Mouse (Mus musculus) small intestine, adult 2 months (tissue): ENCODE data around the gene Vti1a. TPM values are rescaled to one million over a fixed set of nuclear protein-coding genes. Genes with fewer than 3 reads are reported as not detected.

Experiments
- H3K27ac ChIP-seq: fragments of 200-500 bp; 2 replicates; pipeline ENCODE4 v1.5.1; 2012; ENCODE audit warnings: low read depth, low read length, control low read depth, inconsistent platforms; ENCODE audit not compliant: insufficient read depth
- H3K27me3 ChIP-seq: fragments of 200-500 bp; 2 replicates; pipeline ENCODE4 v1.6.1; 2012; ENCODE audit warnings: mild to moderate bottlenecking, moderate library complexity, low read length, inconsistent platforms; ENCODE audit not compliant: control insufficient read depth, insufficient read depth
- H3K36me3 ChIP-seq: fragments of 200-500 bp; 2 replicates; pipeline ENCODE4 v1.6.1; 2012; ENCODE audit warnings: mild to moderate bottlenecking, low read length, control low read depth, inconsistent platforms; ENCODE audit not compliant: control insufficient read depth, insufficient read depth
- H3K4me1 ChIP-seq: fragments of 200-500 bp; 2 replicates; pipeline ENCODE4 v1.6.1; 2012; ENCODE audit warnings: low read length, inconsistent platforms, mixed read lengths; ENCODE audit not compliant: control insufficient read depth, insufficient read depth, insufficient read length
- H3K4me3 ChIP-seq: fragments of 200-500 bp; 2 replicates; pipeline ENCODE4 v1.5.1; 2012; ENCODE audit warnings: low read depth, mild to moderate bottlenecking, control low read depth, inconsistent platforms, low read length, moderate library complexity
- CTCF ChIP-seq: fragments of 200-500 bp; IDR thresholded peaks from 2 replicates; pipeline ENCODE4 v1.5.1; 2012; ENCODE audit warnings: low read depth, mild to moderate bottlenecking, control low read depth, inconsistent platforms, low read length, moderate library complexity, mixed read lengths; ENCODE audit not compliant: insufficient replicate concordance, insufficient read length; ENCODE audit errors: extremely low read depth
- POLR2A ChIP-seq: fragments of 200-500 bp; IDR thresholded peaks from 2 replicates; pipeline ENCODE4 v1.6.1; 2012; ENCODE audit warnings: low read depth, mild to moderate bottlenecking, control low read depth, inconsistent platforms, low read length, moderate library complexity
- WGBS: fragments of 180-500 bp; shearing (Covaris S2); methylation state at CpG from one replicate; pipeline ENCODE4 v1.1.7; 2018; 5-methylcytosine and 5-hydroxymethylcytosine counted together
- polyA plus RNA-seq: library from polyadenylated mRNA; depleted of rRNA; stranded (reverse); fragments of >200 nt; gene quantifications from 2 replicates; pipeline ENCODE4 v1.2.3, GENCODE M21; 2012

Gene Vti1a
- polyA plus RNA-seq, 1 experiment: 8.1 TPM

GRCm38 (mm10) chr19:55332641-55333268 lies 16.7 kb downstream of the Vti1a start:
- 95% methylated on average over 8 of the region's 8 CpGs for WGBS
- no peak for TF ChIP-seq POLR2A
- peak; percentile 64; the same call in 1 of the 2 replicates for TF ChIP-seq CTCF
- H3K36me3 ChIP-seq: peaks cover 27% of the 10 kb centered on the region
- H3K27me3 ChIP-seq: no peaks in the 10 kb centered on the region
- H3K4me3 ChIP-seq: no peak overlapping the region
- H3K4me1 ChIP-seq: no peaks in the 10 kb centered on the region
- no peak overlapping the region for H3K27ac ChIP-seq

GRCm38 (mm10) chr19:55335881-55336280 lies 19.8 kb downstream of the Vti1a start:
- TF ChIP-seq CTCF: no peak
- TF ChIP-seq POLR2A: no peak
- Histone ChIP-seq H3K36me3 (peaks cover 6% of the 10 kb centered on the region; the same call in 1 of the 2 replicates), H3K27me3 (no peaks in the 10 kb centered on the region), H3K4me1 (no peaks in the 10 kb centered on the region), H3K4me3 (no peak overlapping the region), H3K27ac (no peak overlapping the region)
- WGBS: 91% methylated on average over 1 of the region's 1 CpGs

GRCm38 (mm10) chr19:55336441-55336840 lies 20.3 kb downstream of the Vti1a start:
- H3K27me3 ChIP-seq: no peaks in the 10 kb centered on the region
- WGBS: 84% methylated on average over 12 of the region's 12 CpGs
- H3K4me1 ChIP-seq: no peaks in the 10 kb centered on the region
- no peak overlapping the region for H3K27ac ChIP-seq
- H3K4me3 ChIP-seq: no peak overlapping the region
- no peak for TF ChIP-seq POLR2A
- no peak for TF ChIP-seq CTCF
- H3K36me3 ChIP-seq: peaks cover 5% of the 10 kb centered on the region; the same call in 1 of the 2 replicates

- WGBS: 82% methylated on average over 9 of the region's 9 CpGs
- Histone ChIP-seq H3K4me3 (no peak overlapping the region), H3K36me3 (peaks cover 3% of the 10 kb centered on the region; the same call in 1 of the 2 replicates), H3K27ac (no peak overlapping the region), H3K4me1 (no peaks in the 10 kb centered on the region), H3K27me3 (no peaks in the 10 kb centered on the region)
- no peak for TF ChIP-seq POLR2A
- TF ChIP-seq CTCF: no peak
These were observed 21.0 kb downstream of the Vti1a start for GRCm38 (mm10) chr19:55337066-55337465.

GRCm38 (mm10) chr19:55337664-55338063 lies 21.6 kb downstream of the Vti1a start:
- Histone ChIP-seq H3K27me3 (no peaks in the 10 kb centered on the region), H3K36me3 (peaks cover 3% of the 10 kb centered on the region; the same call in 1 of the 2 replicates), H3K4me1 (peaks cover under 1% of the 10 kb centered on the region), H3K4me3 (no peak overlapping the region), H3K27ac (no peak overlapping the region)
- 88% methylated on average over 10 of the region's 10 CpGs for WGBS
- TF ChIP-seq CTCF: no peak
- TF ChIP-seq POLR2A: no peak

GRCm38 (mm10) chr19:55340521-55340920 lies 24.4 kb downstream of the Vti1a start:
- H3K36me3 ChIP-seq: peaks cover 4% of the 10 kb centered on the region; the same call in 1 of the 2 replicates
- TF ChIP-seq POLR2A: no peak
- no peak for TF ChIP-seq CTCF
- 88% methylated on average over 6 of the region's 6 CpGs for WGBS
- peaks cover 4% of the 10 kb centered on the region for H3K4me1 ChIP-seq
- H3K27ac ChIP-seq: no peak overlapping the region
- no peaks in the 10 kb centered on the region for H3K27me3 ChIP-seq
- H3K4me3 ChIP-seq: no peak overlapping the region

- peaks cover 5% of the 10 kb centered on the region; the same call in 1 of the 2 replicates for H3K36me3 ChIP-seq
- no peak overlapping the region for H3K27ac ChIP-seq
- H3K4me1 ChIP-seq: peaks cover 4% of the 10 kb centered on the region
- 70% methylated on average over 3 of the region's 3 CpGs for WGBS
- no peak overlapping the region for H3K4me3 ChIP-seq
- no peaks in the 10 kb centered on the region for H3K27me3 ChIP-seq
- TF ChIP-seq CTCF (no peak), POLR2A (no peak)
These were observed 25.3 kb downstream of the Vti1a start for GRCm38 (mm10) chr19:55341377-55341776.
